Mouse (Mus musculus) liver, embryonic 14.5 days (tissue): ENCODE results near the gene Gmds. TPM values are rescaled to one million over a fixed set of nuclear protein-coding genes. Genes with fewer than 3 reads are reported as not detected.

Source experiments
- ATAC-seq: fragments of 200-750 bp; cut with Nextera tagmentation; 2 replicates; pipeline ENCODE4 v1.8.0; 2017; ENCODE audit warnings: moderate number of reproducible peaks, mild to moderate bottlenecking, moderate library complexity; ENCODE audit not compliant: insufficient read depth
- DNase-seq, 3 experiments: peaks; one replicate each; pipeline ENCODE4 v3.0.0-alpha.2; 2012 to 2013; ENCODE audit warnings: low read depth in 3 of 3, low spot score in 3 of 3
- H3K27ac ChIP-seq: fragments of 300-500 bp; sonication (generic); 2 replicates; pipeline ENCODE4 v1.5.1; 2014; ENCODE audit warnings: moderate library complexity, mild to moderate bottlenecking, control low read depth, inconsistent platforms
- H3K27me3 ChIP-seq: fragments of 300-500 bp; sonication (generic); 2 replicates; pipeline ENCODE4 v1.6.1; 2014; ENCODE audit warnings: mild to moderate bottlenecking, low read length, moderate library complexity; ENCODE audit not compliant: control insufficient read depth, insufficient read depth
- H3K36me3 ChIP-seq: fragments of 300-500 bp; sonication (generic); replicated peaks from 2 replicates; pipeline ENCODE4 v1.6.1; 2014; ENCODE audit warnings: low read depth; ENCODE audit not compliant: control insufficient read depth, insufficient read depth
- H3K4me1 ChIP-seq, 2 experiments: fragments of 200-500 bp in 1 of 2; fragments of 300-500 bp in 1 of 2; sonication (generic) in 1 of 2; replicated peaks; 2 replicates each; pipeline ENCODE4 v1.6.1; 2012 to 2014; ENCODE audit warnings: antibody characterized with exemption in 1 of 2, inconsistent platforms in 1 of 2, low read length in 1 of 2; ENCODE audit not compliant: control insufficient read depth in 2 of 2, insufficient read depth in 2 of 2
- H3K4me2 ChIP-seq: fragments of 300-500 bp; sonication (generic); 2 replicates; pipeline ENCODE4 v1.6.1; 2014; ENCODE audit warnings: low read depth, mild to moderate bottlenecking, control low read depth, moderate library complexity
- H3K4me3 ChIP-seq, 2 experiments: fragments of 200-500 bp in 1 of 2; fragments of 300-500 bp in 1 of 2; sonication (generic) in 1 of 2; 2 replicates each; pipeline ENCODE4 v1.5.1; 2012 to 2014; ENCODE audit warnings: low read depth in 2 of 2, low read length in 2 of 2, mild to moderate bottlenecking in 2 of 2, control low read depth in 1 of 2, inconsistent platforms in 1 of 2, moderate library complexity in 1 of 2; ENCODE audit not compliant: insufficient read depth in 1 of 2
- H3K9ac ChIP-seq: fragments of 300-500 bp; sonication (generic); replicated peaks from 2 replicates; pipeline ENCODE4 v1.6.1; 2014; ENCODE audit warnings: mild to moderate bottlenecking, control low read depth, moderate library complexity
- H3K9me3 ChIP-seq: fragments of 300-500 bp; sonication (generic); 2 replicates; pipeline ENCODE4 v1.6.1; 2016; ENCODE audit warnings: low read length, mixed read lengths; ENCODE audit not compliant: control insufficient read depth
- CTCF ChIP-seq: IDR thresholded peaks from 2 replicates; pipeline ENCODE4 v1.5.1; 2016; ENCODE audit warnings: antibody characterized with exemption, low read depth, control low read depth
- EP300 ChIP-seq: IDR thresholded peaks from 2 replicates; pipeline ENCODE4 v1.6.1; 2016; ENCODE audit warnings: antibody characterized with exemption, low read depth
- WGBS: fragments of 180-500 bp; shearing (Covaris S2); extraction: QIAGEN DNeasy Blood & Tissue Kit; methylation state at CpG from one replicate; pipeline ENCODE4 v1.1.7; 2014; ENCODE audit not compliant: insufficient replicate concordance; 5-methylcytosine and 5-hydroxymethylcytosine counted together
- polyA plus RNA-seq, 2 experiments: library from polyadenylated mRNA; depleted of rRNA in 1 of 2; stranded (reverse) in 1 of 2; unstranded in 1 of 2; fragments of >200 nt; fragmentation: Nextera tagmentation in 1 of 2; extraction: Ambion mirVana in 1 of 2; gene quantifications; 2 replicates each; pipeline versions ENCODE4 v1.2.1 to v1.2.3; 2012 to 2014

Gene Gmds
- polyA plus RNA-seq, 2 experiments, result 3.7 to 7.4 TPM

DNA sequence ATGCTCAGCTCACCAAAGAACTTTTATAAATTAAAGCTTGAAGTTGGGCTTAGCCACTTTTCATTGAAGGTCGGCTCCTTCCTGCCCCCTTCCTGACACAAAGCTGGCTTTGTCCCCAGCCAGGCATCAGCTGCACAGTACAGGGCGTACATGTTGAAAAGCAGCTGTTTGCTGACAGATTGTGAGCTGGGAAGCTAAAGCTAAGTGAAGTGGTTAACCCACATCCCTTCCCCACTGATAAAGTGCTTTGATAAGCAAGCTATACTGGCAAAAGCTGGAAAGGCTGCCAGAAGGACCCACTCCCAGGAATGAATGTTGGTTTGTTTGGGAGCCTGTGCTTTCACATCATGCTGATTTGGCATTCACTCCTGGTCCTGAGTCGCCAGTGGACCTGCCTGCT is 158.6 kb downstream of the Gmds start:
- TF ChIP-seq EP300 (no peak), CTCF (no peak)
- no peak overlapping the region for H3K27ac ChIP-seq
- no peak overlapping the region for H3K4me2 ChIP-seq
- WGBS, result 14% methylated on average over 3 of the region's 3 CpGs
- no peak overlapping the region for H3K4me3 ChIP-seq
- no peak for DNase-seq
- no peaks in the 10 kb centered on the region for H3K9me3 ChIP-seq
- no peak for ATAC-seq
- no peaks in the 10 kb centered on the region for H3K36me3 ChIP-seq
- H3K27me3 ChIP-seq, result no peaks in the 10 kb centered on the region
- no peak overlapping the region for H3K9ac ChIP-seq
- no peaks in the 10 kb centered on the region; a peak in 1 of 4 replicates for H3K4me1 ChIP-seq

DNA sequence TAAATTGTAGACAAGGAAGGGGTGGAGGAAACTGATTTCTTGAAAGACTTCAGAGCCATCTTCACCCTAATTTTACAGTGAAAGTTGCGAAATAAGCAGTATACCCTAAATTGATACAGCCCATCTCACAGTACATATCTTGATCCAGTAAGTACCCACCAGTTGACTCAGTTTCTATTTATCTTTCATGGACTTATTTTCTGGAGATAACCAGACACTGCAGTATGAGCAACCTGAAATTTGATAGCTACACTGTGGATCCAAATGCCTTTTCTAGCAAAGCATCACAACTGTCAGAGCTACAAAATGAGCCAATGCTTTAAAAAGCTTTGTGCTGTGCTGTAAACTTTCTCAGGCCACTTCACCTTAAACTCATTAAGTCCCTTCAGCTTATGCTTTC is 159.9 kb downstream of the Gmds start:
- Histone ChIP-seq H3K4me3 (no peak overlapping the region), H3K9ac (no peak overlapping the region), H3K9me3 (no peaks in the 10 kb centered on the region), H3K4me2 (no peak overlapping the region), H3K27me3 (no peaks in the 10 kb centered on the region), H3K36me3 (no peaks in the 10 kb centered on the region), H3K4me1 (no peaks in the 10 kb centered on the region; a peak in 1 of 4 replicates), H3K27ac (no peak overlapping the region)
- DNase-seq (no peak), ATAC-seq (no peak)
- TF ChIP-seq CTCF (no peak), EP300 (no peak)
- 48% methylated on average over 1 of the region's 1 CpGs for WGBS

DNA sequence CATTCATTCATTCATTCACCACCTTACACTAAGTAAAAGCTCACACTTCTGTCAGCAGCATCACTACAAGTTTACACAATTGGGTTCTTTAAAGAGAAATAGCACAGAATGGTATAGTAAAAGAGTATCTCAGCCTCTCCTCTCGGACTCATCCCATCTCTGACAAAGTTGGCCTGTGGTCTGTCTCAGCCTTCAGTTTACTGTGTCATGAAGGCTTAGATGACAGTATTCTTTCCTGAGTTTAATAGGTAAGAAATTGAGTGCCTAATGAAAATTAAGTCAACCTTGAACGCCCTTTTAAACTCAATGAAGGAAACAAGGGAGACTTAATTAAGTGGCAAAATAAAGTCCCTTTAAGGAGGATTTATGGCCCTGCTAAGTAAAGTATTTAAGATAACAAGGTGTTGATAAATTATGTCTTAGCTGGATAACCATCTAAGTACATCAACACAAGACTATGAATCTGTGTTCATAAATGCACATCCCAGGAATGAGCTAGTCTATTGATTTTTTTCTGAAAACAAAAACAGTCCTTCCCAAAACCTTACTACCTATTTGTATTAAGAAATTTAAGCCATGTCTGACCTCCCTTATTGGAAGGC is 160.6 kb downstream of the Gmds start:
- 58% methylated on average over 2 of the region's 2 CpGs for WGBS
- no peak overlapping the region for H3K9ac ChIP-seq

DNA sequence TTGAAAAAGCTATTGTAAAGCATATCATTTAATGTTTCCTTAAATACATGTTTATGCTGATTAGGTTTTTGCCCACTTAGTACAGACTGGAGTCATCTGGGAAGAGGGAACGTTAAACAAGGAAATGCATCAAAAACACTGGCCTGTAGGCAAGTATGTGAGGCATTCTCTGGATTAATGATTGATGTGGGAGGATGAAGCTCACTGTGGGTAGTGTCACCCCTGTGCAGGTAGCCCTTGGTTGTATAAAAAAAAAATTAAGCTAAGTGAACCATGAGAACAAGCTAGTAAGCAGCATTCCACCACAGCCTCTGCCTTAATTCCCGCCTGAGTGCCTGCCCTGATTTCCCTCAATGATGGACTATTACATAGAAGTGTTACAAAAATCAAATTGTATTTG is 163.5 kb downstream of the Gmds start:
- H3K4me2 ChIP-seq, result no peak overlapping the region
- no peaks in the 10 kb centered on the region for H3K27me3 ChIP-seq
- no peak overlapping the region for H3K27ac ChIP-seq
- no peak for DNase-seq
- 50% methylated on average over 2 of the region's 2 CpGs for WGBS
- no peak for TF ChIP-seq EP300
- TF ChIP-seq CTCF, result no peak
- H3K36me3 ChIP-seq, result no peaks in the 10 kb centered on the region
- no peak overlapping the region for H3K9ac ChIP-seq
- no peaks in the 10 kb centered on the region; a peak in 1 of 4 replicates for H3K4me1 ChIP-seq
- H3K9me3 ChIP-seq, result no peaks in the 10 kb centered on the region
- H3K4me3 ChIP-seq, result no peak overlapping the region
- no peak for ATAC-seq

More for the DNA sequence above, 160.6 kb downstream of the Gmds start:
- ATAC-seq (no peak), DNase-seq (no peak)
- no peaks in the 10 kb centered on the region; a peak in 1 of 4 replicates for H3K4me1 ChIP-seq
- no peak overlapping the region for H3K4me2 ChIP-seq
- no peaks in the 10 kb centered on the region for H3K36me3 ChIP-seq
- H3K27ac ChIP-seq, result no peak overlapping the region
- no peak overlapping the region for H3K4me3 ChIP-seq
- H3K9me3 ChIP-seq, result no peaks in the 10 kb centered on the region
- TF ChIP-seq EP300, result no peak
- TF ChIP-seq CTCF, result no peak
- H3K27me3 ChIP-seq, result no peaks in the 10 kb centered on the region

DNA sequence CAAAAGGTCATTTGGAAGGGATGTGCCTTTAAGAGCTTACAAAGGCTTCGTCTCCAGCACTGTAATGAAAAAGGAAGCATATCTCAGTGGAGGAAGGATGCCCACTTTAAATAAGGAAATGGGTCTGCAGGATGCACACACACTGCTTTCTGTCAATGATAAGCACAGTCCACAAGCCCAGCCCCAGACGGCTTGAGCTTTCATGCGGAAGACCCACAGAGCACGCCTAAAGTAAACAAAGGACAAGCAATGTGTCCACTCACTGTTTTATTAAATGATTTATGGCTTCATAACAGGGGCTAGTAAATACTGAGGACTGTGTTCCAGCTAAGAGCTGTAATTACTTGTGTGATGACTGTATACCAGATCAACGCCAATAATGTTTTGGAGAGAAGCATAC is 169.4 kb downstream of the Gmds start:
- TF ChIP-seq CTCF (no peak), EP300 (peak; percentile 9; the same call in 1 of the 2 replicates)

More for the DNA sequence above, 169.4 kb downstream of the Gmds start:
- no peak overlapping the region for H3K4me3 ChIP-seq
- H3K36me3 ChIP-seq, result no peaks in the 10 kb centered on the region
- H3K4me1 ChIP-seq, result no peaks in the 10 kb centered on the region
- H3K4me2 ChIP-seq, result no peak overlapping the region
- H3K9me3 ChIP-seq, result no peaks in the 10 kb centered on the region
- no peak overlapping the region for H3K9ac ChIP-seq
- H3K27me3 ChIP-seq, result no peaks in the 10 kb centered on the region
- DNase-seq (no peak), ATAC-seq (peak; percentile 50)
- no peak overlapping the region for H3K27ac ChIP-seq
- 8% methylated on average over 5 of the region's 5 CpGs for WGBS
